Mouse (Mus musculus) mesoderm, embryonic 11.5 days (tissue): Measurements from ENCODE around the gene Gm7792.
"Not testable (repeated sequence)": the region's sequence is repeated elsewhere in the genome, so short reads cannot be mapped to it uniquely, and the experiment has no call there.

Experiments used
- DNase-seq: peaks from one replicate; pipeline ENCODE4 v3.0.0-alpha.2; 2012; ENCODE audit warnings: low read depth, low spot score

The Gm7792 gene

GRCm38 (mm10) chr5:93843476-93843875 is at the start of gene Gm7792:
Gene Gm7792, plus strand, starts transcription at chr5:93843776.
- not testable (repeated sequence) for DNase-seq
